Mouse (Mus musculus) mouse trophoblast stem cell (cell line): ENCODE results near the gene Aqp7.

Source experiments
- in situ Hi-C, 2 experiments: fragments of 300-500 bp; cut with MseI, MboI; formaldehyde crosslinking; loops; 2 replicates in 1 of 2; 3 replicates in 1 of 2; pipeline ENCODE4 v1.15.1; 2025

The Aqp7 gene

DNA sequence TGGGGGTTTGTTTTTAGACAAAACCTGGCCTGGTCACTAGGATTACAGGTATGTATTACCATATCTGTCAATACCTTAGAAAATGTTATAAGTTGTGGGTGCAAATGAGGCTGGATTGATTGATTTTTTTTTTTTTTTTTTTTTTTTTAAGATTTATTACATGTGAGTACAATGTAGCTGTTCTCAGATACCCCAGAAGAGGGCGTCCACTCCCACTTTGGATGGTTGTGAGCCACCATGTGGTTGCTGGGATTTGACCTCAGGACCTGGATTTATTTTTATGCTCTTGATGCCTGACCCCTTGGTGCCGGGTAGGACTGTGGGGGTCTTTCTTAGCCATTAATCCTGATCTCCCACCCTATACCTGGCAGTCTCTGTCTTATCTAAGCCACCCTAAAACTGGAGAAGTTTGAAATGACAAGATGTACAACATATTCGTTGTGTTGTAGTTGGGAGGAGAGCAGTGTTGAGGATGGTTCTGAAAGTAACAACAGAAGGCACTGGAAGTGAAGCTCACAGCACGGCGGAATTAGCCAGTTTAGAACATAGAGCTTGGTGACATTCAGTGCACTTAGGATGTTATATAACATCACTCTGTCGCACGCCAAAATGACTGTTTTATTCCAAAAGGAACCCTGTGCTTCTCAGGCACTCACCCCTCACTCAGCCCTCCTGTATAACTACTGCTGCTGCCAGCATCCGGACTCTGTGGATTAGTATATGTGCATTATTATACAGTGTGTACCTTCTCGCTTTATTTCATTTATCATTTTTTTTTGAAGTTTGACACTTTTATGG is 46.9 kb downstream of the Aqp7 start:
- in situ Hi-C loops = no loop called here

- in situ Hi-C loops = no loop called here
These were observed 47.7 kb downstream of the Aqp7 start for GRCm38 (mm10) chr4:41000271-41000670.

DNA sequence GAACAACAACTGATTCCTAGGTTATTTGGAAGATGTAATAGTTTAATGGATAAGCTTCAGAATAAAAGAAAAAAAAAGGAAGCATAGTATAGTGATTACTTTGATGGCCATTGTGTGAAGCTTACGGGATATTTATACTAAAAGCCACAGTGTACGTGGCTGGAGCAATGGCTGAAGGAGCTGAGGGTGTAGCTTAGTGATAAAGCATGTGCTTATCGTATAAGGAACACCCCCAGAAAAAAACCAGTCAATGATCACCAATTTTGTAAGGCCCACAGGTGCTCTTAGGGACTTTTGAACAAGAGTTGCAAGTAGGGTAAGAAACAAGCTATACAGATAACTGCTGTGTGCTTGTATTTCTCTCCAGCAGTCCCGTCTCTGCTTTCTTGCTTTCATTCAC is 50.0 kb downstream of the Aqp7 start:
- in situ Hi-C loops = no loop called here

- in situ Hi-C loops = no loop called here
These were observed 51.6 kb downstream of the Aqp7 start for GRCm38 (mm10) chr4:40996302-40996701.

DNA sequence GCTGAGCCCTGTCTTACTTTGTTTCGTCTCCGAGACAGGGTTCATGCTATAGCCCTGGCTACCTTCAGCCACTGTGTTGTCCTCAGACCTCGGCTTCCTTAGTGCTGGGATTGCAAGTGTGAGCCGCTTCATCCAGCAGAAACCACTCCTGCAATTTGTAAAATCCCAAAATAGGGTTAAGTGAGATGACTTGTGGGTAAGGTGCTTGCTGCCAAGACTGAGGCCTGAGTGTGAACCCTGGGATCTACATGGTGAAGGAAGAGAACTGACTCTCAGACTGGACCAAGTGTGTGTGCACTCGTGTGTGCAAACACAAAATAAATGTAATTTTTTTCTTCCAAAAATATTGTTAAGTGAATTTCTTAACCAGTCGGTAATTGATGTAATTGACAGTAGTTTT is 58.3 kb downstream of the Aqp7 start:
- in situ Hi-C loops = no loop called here

DNA sequence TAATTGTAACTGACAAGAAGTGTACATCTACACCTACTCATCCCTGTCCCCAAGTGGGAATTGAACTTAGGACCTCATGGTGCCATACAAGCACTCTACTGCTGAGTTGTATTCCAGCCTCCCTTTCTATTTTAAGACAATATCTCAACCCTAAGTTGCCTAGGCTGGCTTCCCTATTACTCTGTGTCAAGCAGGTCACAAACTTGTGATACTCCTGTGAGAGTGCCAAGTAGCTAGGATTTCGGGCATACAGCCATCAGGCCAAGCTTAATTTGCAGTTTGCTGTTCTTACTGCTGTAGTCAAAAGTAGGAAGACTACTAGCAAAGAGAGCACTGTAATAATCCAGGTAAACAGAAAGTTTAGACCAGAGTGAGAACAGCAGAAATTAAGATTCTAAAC is 64.3 kb downstream of the Aqp7 start:
- in situ Hi-C loops = no loop called here
